Mouse (Mus musculus): Measurements from ENCODE around the gene Rhox4b. TPM values are rescaled to one million over a fixed set of nuclear protein-coding genes. Genes with fewer than 3 reads are reported as not detected.

Gene Rhox4b
- polyA plus RNA-seq (2012) = not detected in 2 replicates

DNA sequence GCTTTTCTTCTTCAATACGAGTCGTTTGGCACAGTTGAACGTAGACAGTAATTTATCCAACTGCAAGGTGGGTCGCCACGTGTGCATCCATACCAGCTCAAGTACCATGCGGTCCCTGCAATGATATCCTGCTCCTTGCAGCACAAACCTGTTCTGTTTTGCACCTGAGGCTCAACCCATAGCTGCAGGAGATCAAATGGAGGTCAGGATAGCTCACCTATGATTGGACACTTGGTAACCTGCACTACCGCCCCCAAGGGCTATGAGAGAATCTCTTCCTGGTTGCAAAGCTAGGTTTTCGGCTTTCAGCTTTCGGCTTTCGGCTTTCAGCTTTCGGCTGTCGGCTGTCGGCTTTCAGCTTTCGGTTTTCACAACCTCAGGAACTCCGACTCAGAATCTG is at the start of gene Rhox4b:
TSS of gene Rhox4b (plus strand) at position 301 of the 400 bp plus-strand sequence.

GRCm38 (mm10) chrX:37390548-37390947 is 41.7 kb upstream of the Rhox4b start, which contains the start of gene Rhox4a2:
Gene Rhox4a2, plus strand, starts transcription at chrX:37390848.

GRCm38 (mm10) chrX:37411767-37412166 is 20.5 kb upstream of the Rhox4b start, which contains the start of gene Rhox2b:
Gene Rhox2b, plus strand, starts transcription at chrX:37412067.

GRCm38 (mm10) chrX:37453380-37453779 is 21.1 kb downstream of the Rhox4b start, which contains the start of gene Rhox2c:
Gene Rhox2c, plus strand, starts transcription at chrX:37453680.

DNA sequence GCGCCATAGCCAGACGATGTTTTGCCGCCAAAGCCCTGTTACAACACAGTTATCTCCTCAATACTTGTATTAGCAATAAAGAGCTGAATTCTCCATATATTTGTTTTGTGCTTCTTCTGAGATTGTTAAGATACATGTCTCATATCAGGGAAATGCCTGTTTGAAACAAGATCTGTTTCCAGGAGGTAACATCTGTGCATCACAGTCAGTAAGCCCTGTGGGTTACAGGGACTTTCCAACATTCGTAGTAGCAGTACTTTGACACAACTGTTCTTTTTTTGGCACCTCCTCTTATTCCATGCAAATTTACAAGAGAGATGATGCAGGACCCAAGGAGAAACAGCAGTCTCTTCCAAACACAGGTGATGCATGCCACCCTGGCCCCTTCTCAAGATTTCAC is 26.0 kb downstream of the Rhox4b start, which contains the start of gene Rhox3c:
TSS of gene Rhox3c (plus strand) at position 301 of the 400 bp plus-strand sequence.

GRCm38 (mm10) chrX:37480037-37480436 is 47.7 kb downstream of the Rhox4b start, which contains the start of gene Rhox4c:
Gene Rhox4c, plus strand, starts transcription at chrX:37480337.

Other genes starting within 250 kb of the Rhox4b start
- gene Ndufa1, start 241.3 kb upstream of the Rhox4b start, polyA plus RNA-seq (2012) = 322 and 341 TPM in 2 replicates
- 5.8 and 6.3 TPM in 2 replicates for gene Rnf113a1, start 241.2 kb upstream of the Rhox4b start, polyA plus RNA-seq (2012)
- gene Gm9, start 221.5 kb upstream of the Rhox4b start, polyA plus RNA-seq (2012) = not detected in 2 replicates
- not detected in 2 replicates for gene Rhox1, start 210.2 kb upstream of the Rhox4b start, polyA plus RNA-seq (2012)
- gene Rhox2a, start 187.5 kb upstream of the Rhox4b start, polyA plus RNA-seq (2012) = not detected in 2 replicates
- gene Rhox3a, start 182.6 kb upstream of the Rhox4b start, polyA plus RNA-seq (2012) = not detected in 2 replicates
- not detected in 2 replicates for gene Rhox4a, start 167.2 kb upstream of the Rhox4b start, polyA plus RNA-seq (2012)
- not detected in 2 replicates for gene Rhox3a2, start 52.5 kb upstream of the Rhox4b start, polyA plus RNA-seq (2012)
- gene Rhox4a2, start 41.6 kb upstream of the Rhox4b start, polyA plus RNA-seq (2012) = not detected in 2 replicates
- not detected in 2 replicates for gene Rhox2b, start 20.4 kb upstream of the Rhox4b start, polyA plus RNA-seq (2012)
- not detected in 2 replicates for gene Rhox2c, start 21.2 kb downstream of the Rhox4b start, polyA plus RNA-seq (2012)
- gene Rhox3c, start 26.1 kb downstream of the Rhox4b start, polyA plus RNA-seq (2012) = not detected in 2 replicates
- gene Rhox4c, start 47.8 kb downstream of the Rhox4b start, polyA plus RNA-seq (2012) = not detected in 2 replicates
- gene Rhox2d, start 60.9 kb downstream of the Rhox4b start, polyA plus RNA-seq (2012) = not detected in 2 replicates
- gene Rhox4d, start 81.9 kb downstream of the Rhox4b start, polyA plus RNA-seq (2012) = not detected in 2 replicates
- gene Rhox2e, start 98.0 kb downstream of the Rhox4b start, polyA plus RNA-seq (2012) = not detected in 2 replicates
- gene Rhox3e, start 109.5 kb downstream of the Rhox4b start, polyA plus RNA-seq (2012) = not detected in 2 replicates
- not detected in 2 replicates for gene Rhox4e, start 124.9 kb downstream of the Rhox4b start, polyA plus RNA-seq (2012)
- gene Rhox2f, start 138.9 kb downstream of the Rhox4b start, polyA plus RNA-seq (2012) = not detected in 2 replicates
- not detected in 2 replicates for gene Rhox3f, start 148.5 kb downstream of the Rhox4b start, polyA plus RNA-seq (2012)
- not detected in 2 replicates for gene Rhox4f, start 175.2 kb downstream of the Rhox4b start, polyA plus RNA-seq (2012)
- not detected in 2 replicates for gene Rhox3g, start 196.1 kb downstream of the Rhox4b start, polyA plus RNA-seq (2012)
- gene Rhox2g, start 211.0 kb downstream of the Rhox4b start, polyA plus RNA-seq (2012) = not detected in 2 replicates
- gene Rhox4g, start 218.8 kb downstream of the Rhox4b start, polyA plus RNA-seq (2012) = not detected in 2 replicates
- not detected in 2 replicates for gene Rhox3h, start 236.3 kb downstream of the Rhox4b start, polyA plus RNA-seq (2012)
- gene Rhox2h, start 240.8 kb downstream of the Rhox4b start, polyA plus RNA-seq (2012) = not detected in 2 replicates

All from megakaryocyte-erythroid progenitor cell, adult 5 weeks (primary cell).